Mouse (Mus musculus): ENCODE results near the gene Lamtor1. TPM values are rescaled to one million over a fixed set of nuclear protein-coding genes. Genes with fewer than 3 reads are reported as not detected.

Lamtor1 gene
- total and polyA plus RNA-seq, 3 experiments, result 68.6 to 107 (median 86.2) TPM

DNA sequence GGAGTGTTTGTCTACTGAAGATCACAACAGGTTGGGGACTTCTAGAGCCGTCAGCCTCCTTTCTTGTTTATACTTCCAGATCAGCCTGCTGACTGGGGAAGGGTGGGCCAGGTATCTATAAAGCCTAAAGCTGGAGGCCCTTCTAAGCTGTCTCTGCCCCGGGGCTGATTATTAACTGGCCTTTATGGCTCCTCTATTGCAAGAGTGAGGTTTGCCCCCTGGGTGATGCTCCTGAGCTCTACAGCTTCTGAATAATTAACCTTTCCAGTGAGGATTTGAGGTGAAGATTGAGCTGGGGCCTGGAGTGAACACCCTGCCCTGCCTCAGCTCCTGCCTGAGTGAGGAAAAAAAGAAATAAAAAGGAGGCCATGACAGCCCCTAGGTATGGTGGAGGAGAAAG, 35.1 kb upstream of the Lamtor1 start, which contains the start of gene Folr1:
TSS of gene Folr1 (minus strand) at position 160 of the 400 bp plus-strand sequence.
- TF ChIP-seq MAX (IDR thresholded peaks at IDR 0.05; ENCODE audit: low read length), result no peak
- no peak for TF ChIP-seq SIN3A (IDR thresholded peaks at IDR 0.05; ENCODE audit: low read length)
- TF ChIP-seq KAT2A (IDR thresholded peaks at IDR 0.05; ENCODE audit: insufficient replicate concordance, low read length), result no peak
- TF ChIP-seq MAZ (IDR thresholded peaks at IDR 0.05; ENCODE audit: low read depth, low read length), result no peak
- TF ChIP-seq CHD1 (IDR thresholded peaks at IDR 0.05; ENCODE audit: low read depth, low read length), result no peak
- TF ChIP-seq ELF1 (IDR thresholded peaks at IDR 0.05; ENCODE audit: low read depth, low read length), result no peak
- no peak for TF ChIP-seq HCFC1 (IDR thresholded peaks at IDR 0.05; ENCODE audit: low read depth, low read length)
- TF ChIP-seq ZNF384 (IDR thresholded peaks at IDR 0.05; ENCODE audit: low read depth, low read length), result no peak
- no peak for TF ChIP-seq ZC3H11A (IDR thresholded peaks at IDR 0.05; ENCODE audit: low read depth, low read length)
- TF ChIP-seq RCOR1 (conservative IDR thresholded peaks at IDR 0.05; ENCODE audit: low read depth, low read length), result no peak
- TF ChIP-seq MXI1 (IDR thresholded peaks at IDR 0.05; ENCODE audit: low read depth, low read length), result no peak
- no peak for TF ChIP-seq POLR2A (IDR thresholded peaks at IDR 0.05; ENCODE audit: low read depth, low read length)
- no peak for TF ChIP-seq USF1 (IDR thresholded peaks at IDR 0.05; ENCODE audit: low read depth, low read length)
- TF ChIP-seq NELFE (IDR thresholded peaks at IDR 0.05; ENCODE audit: low read depth, low read length), result no peak
- no peak for TF ChIP-seq CTCF (conservative IDR thresholded peaks at IDR 0.05 in 1 of 2, IDR thresholded peaks at IDR 0.05 in 1 of 2; ENCODE audit: low read depth in 2 of 2, low read length in 2 of 2)
- TF ChIP-seq ZKSCAN1 (IDR thresholded peaks at IDR 0.05; ENCODE audit: borderline replicate concordance, low read depth, low read length), result no peak
- no peak for TF ChIP-seq GABPA (IDR thresholded peaks at IDR 0.05; ENCODE audit: insufficient replicate concordance, low read depth, low read length)
- no peak for TF ChIP-seq MAFK (IDR thresholded peaks at IDR 0.05; ENCODE audit: insufficient replicate concordance, low read length)
- TF ChIP-seq TCF12 (IDR thresholded peaks at IDR 0.05; ENCODE audit: low read depth, low read length), result no peak
- no peak for TF ChIP-seq PAX5 (IDR thresholded peaks at IDR 0.05; ENCODE audit: low read length)
- peaks cover 0 to 4% of the 10 kb centered on the region in 2 experiments; a peak in 3 of 4 replicates for H3K4me1 ChIP-seq (ENCODE audit: control insufficient read depth in 1 of 2, insufficient read depth in 2 of 2)
- no peaks in the 10 kb centered on the region for H3K9me3 ChIP-seq (replicated peaks; ENCODE audit: low read length)
- dilution Hi-C loops (cut with MboI; ENCODE audit: extremely low pct_ligation_motif_present, extremely low pct_unique_long_range_greater_than_20kb, low sequenced_read_pairs) (no loop called here), in situ Hi-C loops (cut with MboI; ENCODE audit: low pct_ligation_motif_present, low pct_unique_long_range_greater_than_20kb, low sequenced_read_pairs) (no loop called here)
- no peak within 1 kb of the TSS for H3K27ac ChIP-seq (ENCODE audit: insufficient read depth, low read depth)
- H3K4me3 ChIP-seq (replicated peaks in 1 of 3; ENCODE audit: low read depth in 2 of 3, low read length in 2 of 3, poor library complexity in 1 of 3), result no peak within 1 kb of the TSS
- DNase-seq (ENCODE audit: extremely low read depth), result no peak
- H3K36me3 ChIP-seq (replicated peaks in 1 of 2; ENCODE audit: control insufficient read depth in 1 of 2, insufficient read depth in 1 of 2, low read length in 1 of 2), result no peaks in the 10 kb centered on the region
- no peaks in the 10 kb centered on the region for H3K27me3 ChIP-seq (replicated peaks)
- no peak within 1 kb of the TSS for H3K9ac ChIP-seq (ENCODE audit: insufficient read depth, low read depth)
- H3K79me2 ChIP-seq (replicated peaks; ENCODE audit: control insufficient read depth, extremely low read depth, insufficient read depth, poor library complexity, severe bottlenecking), result no peaks in the 10 kb centered on the region
- no peak within 1 kb of the TSS for H3K4me2 ChIP-seq (ENCODE audit: insufficient read depth, low read depth, poor library complexity, severe bottlenecking)

DNA sequence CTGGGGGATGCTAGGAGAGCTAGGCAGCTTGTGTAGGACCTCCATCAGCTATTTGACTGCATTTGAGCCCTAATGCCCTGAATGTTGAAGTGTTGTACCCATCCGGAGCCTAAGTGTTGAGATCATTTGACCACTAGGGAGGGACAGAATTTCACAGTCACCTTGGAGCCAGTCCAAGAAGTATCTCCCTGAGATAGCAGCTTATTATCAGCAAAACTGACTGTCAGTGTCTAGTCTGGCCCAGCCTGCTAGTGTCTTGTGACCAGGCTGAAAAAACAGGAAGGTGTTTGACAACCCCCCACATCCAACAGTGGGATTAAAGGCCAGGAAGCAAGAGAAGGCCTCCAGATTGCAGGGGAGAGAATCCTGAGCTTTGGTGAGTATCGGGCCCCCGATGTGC, 34.4 kb upstream of the Lamtor1 start:
- dilution Hi-C loops (cut with MboI; ENCODE audit: extremely low pct_ligation_motif_present, extremely low pct_unique_long_range_greater_than_20kb, low sequenced_read_pairs), result no loop called here
- H3K9ac ChIP-seq (ENCODE audit: insufficient read depth, low read depth), result no peak overlapping the region
- H3K4me3 ChIP-seq (replicated peaks in 1 of 3; ENCODE audit: low read depth in 2 of 3, low read length in 2 of 3, poor library complexity in 1 of 3), result no peak overlapping the region
- no peak overlapping the region for H3K27ac ChIP-seq (ENCODE audit: insufficient read depth, low read depth)
- H3K9me3 ChIP-seq (replicated peaks; ENCODE audit: low read length), result no peaks in the 10 kb centered on the region
- H3K27me3 ChIP-seq (replicated peaks), result no peaks in the 10 kb centered on the region
- no peaks in the 10 kb centered on the region for H3K79me2 ChIP-seq (replicated peaks; ENCODE audit: control insufficient read depth, extremely low read depth, insufficient read depth, poor library complexity, severe bottlenecking)
- no peak for DNase-seq (ENCODE audit: extremely low read depth)
- in situ Hi-C loops (cut with MboI; ENCODE audit: low pct_ligation_motif_present, low pct_unique_long_range_greater_than_20kb, low sequenced_read_pairs), result no loop called here
- no peaks in the 10 kb centered on the region for H3K36me3 ChIP-seq (replicated peaks in 1 of 2; ENCODE audit: control insufficient read depth in 1 of 2, insufficient read depth in 1 of 2, low read length in 1 of 2)
- H3K4me2 ChIP-seq (ENCODE audit: insufficient read depth, low read depth, poor library complexity, severe bottlenecking), result no peak overlapping the region
- TF ChIP-seq SMC3 (IDR thresholded peaks at IDR 0.05; ENCODE audit: low read depth, low read length) (no peak), RCOR1 (conservative IDR thresholded peaks at IDR 0.05; ENCODE audit: low read depth, low read length) (no peak), KAT2A (IDR thresholded peaks at IDR 0.05; ENCODE audit: insufficient replicate concordance, low read length) (no peak), POLR2A (IDR thresholded peaks at IDR 0.05; ENCODE audit: low read depth, low read length) (no peak), CTCF (conservative IDR thresholded peaks at IDR 0.05 in 1 of 2, IDR thresholded peaks at IDR 0.05 in 1 of 2; ENCODE audit: low read depth in 2 of 2, low read length in 2 of 2) (no peak), E2F4 (IDR thresholded peaks at IDR 0.05; ENCODE audit: insufficient replicate concordance, low read depth, low read length) (no peak), SIN3A (IDR thresholded peaks at IDR 0.05; ENCODE audit: low read length) (no peak), TCF12 (IDR thresholded peaks at IDR 0.05; ENCODE audit: low read depth, low read length) (no peak), ZMIZ1 (IDR thresholded peaks at IDR 0.05; ENCODE audit: low read depth, low read length) (no peak), CHD2 (IDR thresholded peaks at IDR 0.05; ENCODE audit: low read length) (no peak)
- H3K4me1 ChIP-seq (ENCODE audit: control insufficient read depth in 1 of 2, insufficient read depth in 2 of 2), result no peaks in the 10 kb centered on the region; a peak in 1 of 4 replicates

Measured in CH12.LX (cell line).